Mouse (Mus musculus): ENCODE results near the gene Gm28998.
"Not testable (repeated sequence)": the region's sequence is repeated elsewhere in the genome, so short reads cannot be mapped to it uniquely, and the experiment has no call there.

The Gm28998 gene

DNA sequence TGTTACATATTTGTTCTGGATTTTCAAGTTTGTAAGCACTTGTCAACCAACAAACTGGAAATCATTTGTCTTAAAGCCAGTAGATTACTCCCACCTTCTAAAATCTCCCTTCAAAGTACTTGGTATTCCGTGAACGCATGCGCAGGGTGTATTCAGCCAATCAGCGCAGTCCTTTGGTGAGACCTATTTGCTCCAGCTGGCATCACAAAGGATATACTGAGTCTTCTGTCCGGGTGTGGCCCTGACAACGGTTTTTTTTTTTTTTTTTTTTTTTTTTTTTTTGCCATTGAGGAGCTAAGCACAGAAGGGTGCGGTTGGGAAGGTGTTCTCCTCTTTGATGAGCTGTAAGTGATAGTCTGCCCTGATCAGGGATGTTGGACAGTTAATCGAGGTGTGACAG lies at the start of gene Gm28998:
TSS of gene Gm28998 (plus strand) at position 301 of the 400 bp plus-strand sequence.
- DNase-seq (ENCODE audit: low spot score in 2 of 2): not testable (repeated sequence)
